Mouse (Mus musculus): ENCODE measurements around the gene Tet1. TPM values are rescaled to one million over a fixed set of nuclear protein-coding genes. Genes with fewer than 3 reads are reported as not detected.
A peak's percentile ranks its signal among the peaks of the same experiment; 100 is the strongest.

Gene Tet1
- total and polyA plus RNA-seq, 3 experiments = 0.08 TPM; not detected in 1

- Histone ChIP-seq H3K9ac (ENCODE audit: control insufficient read depth, low read depth, low read length, poor library complexity, severe bottlenecking) (no peak overlapping the region), H3K4me3 (ENCODE audit: control insufficient read depth in 1 of 2, insufficient read depth in 1 of 2, low read depth in 2 of 2, low read length in 2 of 2) (no peak overlapping the region), H3K9me3 (replicated peaks; ENCODE audit: insufficient read depth, low read length) (no peaks in the 10 kb centered on the region), H3K27ac (ENCODE audit: control insufficient read depth, low read depth, low read length) (no peak overlapping the region), H3K27me3 (ENCODE audit: control insufficient read depth in 1 of 2, insufficient read depth in 2 of 2, low read length in 2 of 2) (no peaks in the 10 kb centered on the region; a peak in 1 of 4 replicates), H3K4me1 (ENCODE audit: control insufficient read depth in 1 of 2, insufficient read depth in 2 of 2, low read length in 2 of 2) (peaks cover 0 to 7% of the 10 kb centered on the region in 2 experiments; a peak in 2 of 4 replicates), H3K36me3 (ENCODE audit: control insufficient read depth in 1 of 2, insufficient read depth in 2 of 2, low read length in 2 of 2) (peaks cover 0 to 3% of the 10 kb centered on the region in 2 experiments; a peak in 2 of 4 replicates), H3K79me2 (ENCODE audit: control insufficient read depth, insufficient read depth, low read length, poor library complexity) (no peaks in the 10 kb centered on the region)
- DNase-seq (ENCODE audit: low read depth, low spot score) = peak; percentile 16
- peak; percentile 43; the same call in 1 of the 2 replicates for TF ChIP-seq GATA1 (IDR thresholded peaks at IDR 0.05; ENCODE audit: low read depth, low read length)
- peak; percentile 27 to 44; a peak in 2 of 4 replicates for TF ChIP-seq EP300 (IDR thresholded peaks at IDR 0.05; ENCODE audit: low read depth in 1 of 2, low read length in 2 of 2)
- TF ChIP-seq POLR2AphosphoS5 (IDR thresholded peaks at IDR 0.05; ENCODE audit: borderline replicate concordance, low read depth, low read length) = no peak
- no peak for TF ChIP-seq CHD1 (IDR thresholded peaks at IDR 0.05; ENCODE audit: low read depth, low read length)
These were observed 53.8 kb downstream of the Tet1 start for GRCm38 (mm10) chr10:62854992-62855391.

- H3K9ac ChIP-seq (ENCODE audit: control insufficient read depth, low read depth, low read length, poor library complexity, severe bottlenecking) = no peak overlapping the region
- no peaks in the 10 kb centered on the region for H3K9me3 ChIP-seq (replicated peaks; ENCODE audit: insufficient read depth, low read length)
These were observed 54.2 kb downstream of the Tet1 start for GRCm38 (mm10) chr10:62854581-62854980.

DNA sequence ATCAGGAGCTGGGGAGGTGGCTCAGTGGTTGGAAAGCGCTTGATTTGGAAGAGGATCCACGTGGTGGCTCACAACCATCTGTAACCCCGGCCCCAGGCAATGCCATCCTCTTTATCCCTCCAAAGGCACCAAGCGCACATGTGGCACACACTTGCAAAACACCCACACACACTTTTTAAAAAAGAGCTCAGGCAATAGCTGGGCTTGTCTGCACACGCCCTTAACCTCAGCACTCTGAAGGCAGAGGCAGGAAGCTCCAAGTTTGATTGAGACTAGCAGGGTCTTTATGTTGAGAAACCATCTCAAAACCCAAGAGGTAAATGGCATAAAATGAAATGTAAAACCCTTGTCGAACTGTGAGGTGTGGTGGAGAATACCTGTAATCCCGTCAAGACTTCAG lies 57.2 kb downstream of the Tet1 start:
- H3K36me3 ChIP-seq (ENCODE audit: control insufficient read depth in 1 of 2, insufficient read depth in 2 of 2, low read length in 2 of 2) = peaks cover 0 to 3% of the 10 kb centered on the region in 2 experiments; a peak in 2 of 4 replicates
- H3K79me2 ChIP-seq (ENCODE audit: control insufficient read depth, insufficient read depth, low read length, poor library complexity) = no peaks in the 10 kb centered on the region
- no peak for DNase-seq (ENCODE audit: low read depth, low spot score)
- H3K4me3 ChIP-seq (ENCODE audit: control insufficient read depth in 1 of 2, insufficient read depth in 1 of 2, low read depth in 2 of 2, low read length in 2 of 2) = no peak overlapping the region
- peaks cover 0 to 1% of the 10 kb centered on the region in 2 experiments; a peak in 2 of 4 replicates for H3K27me3 ChIP-seq (ENCODE audit: control insufficient read depth in 1 of 2, insufficient read depth in 2 of 2, low read length in 2 of 2)
- peaks cover 0 to 7% of the 10 kb centered on the region in 2 experiments; a peak in 2 of 4 replicates for H3K4me1 ChIP-seq (ENCODE audit: control insufficient read depth in 1 of 2, insufficient read depth in 2 of 2, low read length in 2 of 2)
- TF ChIP-seq CHD2 (IDR thresholded peaks at IDR 0.05; ENCODE audit: low read length) (no peak), E2F4 (IDR thresholded peaks at IDR 0.05; ENCODE audit: borderline replicate concordance, low read depth, low read length) (no peak), JUND (IDR thresholded peaks at IDR 0.05; ENCODE audit: low read depth, low read length) (no peak)
- H3K9me3 ChIP-seq (replicated peaks; ENCODE audit: insufficient read depth, low read length) = no peaks in the 10 kb centered on the region
- H3K27ac ChIP-seq (ENCODE audit: control insufficient read depth, low read depth, low read length) = no peak overlapping the region
- no peak overlapping the region for H3K9ac ChIP-seq (ENCODE audit: control insufficient read depth, low read depth, low read length, poor library complexity, severe bottlenecking)

More at GRCm38 (mm10) chr10:62854581-62854980, 54.2 kb downstream of the Tet1 start:
- no peak overlapping the region for H3K4me3 ChIP-seq (ENCODE audit: control insufficient read depth in 1 of 2, insufficient read depth in 1 of 2, low read depth in 2 of 2, low read length in 2 of 2)
- peaks cover 0 to 3% of the 10 kb centered on the region in 2 experiments; a peak in 2 of 4 replicates for H3K36me3 ChIP-seq (ENCODE audit: control insufficient read depth in 1 of 2, insufficient read depth in 2 of 2, low read length in 2 of 2)
- no peak overlapping the region for H3K27ac ChIP-seq (ENCODE audit: control insufficient read depth, low read depth, low read length)
- peaks cover 0 to 7% of the 10 kb centered on the region in 2 experiments; a peak in 2 of 4 replicates for H3K4me1 ChIP-seq (ENCODE audit: control insufficient read depth in 1 of 2, insufficient read depth in 2 of 2, low read length in 2 of 2)
- DNase-seq (ENCODE audit: low read depth, low spot score) = no peak
- no peak for TF ChIP-seq SMC3 (IDR thresholded peaks at IDR 0.05; ENCODE audit: low read depth, low read length)
- no peak for TF ChIP-seq CHD1 (IDR thresholded peaks at IDR 0.05; ENCODE audit: low read depth, low read length)
- TF ChIP-seq MAZ (IDR thresholded peaks at IDR 0.05; ENCODE audit: low read depth, low read length) = no peak
- no peak for TF ChIP-seq ZKSCAN1 (IDR thresholded peaks at IDR 0.05; ENCODE audit: low read depth, low read length)
- TF ChIP-seq NELFE (IDR thresholded peaks at IDR 0.05; ENCODE audit: low read depth, low read length) = no peak
- no peaks in the 10 kb centered on the region for H3K79me2 ChIP-seq (ENCODE audit: control insufficient read depth, insufficient read depth, low read length, poor library complexity)
- H3K27me3 ChIP-seq (ENCODE audit: control insufficient read depth in 1 of 2, insufficient read depth in 2 of 2, low read length in 2 of 2) = no peaks in the 10 kb centered on the region; a peak in 2 of 4 replicates
